ENCODE assay signal across 7 mouse cellular contexts in the genomic region with DNA sequence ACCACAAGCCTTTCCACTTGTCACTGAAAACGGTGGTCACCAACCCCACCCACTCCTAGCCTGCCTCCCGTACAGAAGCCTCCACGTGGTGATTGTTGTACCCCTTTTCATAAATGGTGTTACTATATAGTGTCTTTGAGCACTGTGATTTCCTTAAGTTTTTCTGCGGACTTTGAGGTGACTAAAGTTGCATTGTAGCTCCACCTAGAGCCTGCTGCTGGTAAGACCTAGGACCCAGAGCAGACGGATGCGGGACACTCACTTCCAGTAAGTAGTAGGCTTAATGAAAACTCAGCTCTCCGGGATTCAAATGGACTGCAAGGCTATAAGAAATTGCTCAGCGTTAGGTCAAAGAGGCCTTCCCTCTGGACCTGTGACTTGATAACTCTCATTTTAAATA.
A peak's percentile ranks its signal among the peaks of the same experiment; 100 is the strongest.
DNase-seq lines count a peak whose midpoint lies in the region; ATAC-seq and TF ChIP-seq lines count a peak whose summit lies in the region.

No protein-coding gene starts in this region.

- ATAC-seq in hindbrain, embryonic 16.5 days, result peak; percentile 93
- ATAC-seq in megakaryocyte, adult 5-6 weeks (ENCODE audit: poor library complexity, severe bottlenecking), result peak; percentile 96

- no peak overlapping the region for H3K27ac ChIP-seq in gastrocnemius, adult 2 months
- no peak overlapping the region for H3K27ac ChIP-seq in hindbrain, embryonic 16.5 days (ENCODE audit: low read depth, low read length)

- H3K36me3 ChIP-seq in hindbrain, embryonic 16.5 days (ENCODE audit: control insufficient read depth, insufficient read depth, low read length), result no peaks in the 10 kb centered on the region

- H3K9me3 ChIP-seq in hindbrain, embryonic 16.5 days (ENCODE audit: control insufficient read depth, low read length), result no peaks in the 10 kb centered on the region

- WGBS in hindbrain, embryonic 16.5 days, result 3% methylated on average over 8 of the region's 8 CpGs

- no peak overlapping the region for H3K9ac ChIP-seq in hindbrain, embryonic 16.5 days (ENCODE audit: low read depth, low read length)

- peaks cover 2% of the 10 kb centered on the region; the same call in 1 of the 2 replicates for H3K27me3 ChIP-seq in hindbrain, embryonic 16.5 days (replicated peaks; ENCODE audit: control insufficient read depth, insufficient read depth, low read length)

- H3K4me3 ChIP-seq in gastrocnemius, adult 2 months, result peak overlapping the region; percentile 11; the same call in 1 of the 2 replicates
- no peak overlapping the region for H3K4me3 ChIP-seq in hindbrain, embryonic 16.5 days (ENCODE audit: low read length)

- DNase-seq in WW6 (ENCODE audit: low read depth, low spot score), result peak; percentile 22
- DNase-seq in cerebellum, postnatal 36 days, result peak; percentile 51 to 66
- DNase-seq in gastrocnemius, adult 2 months, result peak; percentile 65
- DNase-seq in layer of hippocampus, postnatal 36 days, result peak; percentile 51 to 71
- peak; percentile 61 for DNase-seq in right cerebral cortex, postnatal 25 days

- TF ChIP-seq CTCF in gastrocnemius, adult 2 months (IDR thresholded peaks at IDR 0.05), result peak; percentile 92

- no peaks in the 10 kb centered on the region for H3K4me1 ChIP-seq in hindbrain, embryonic 16.5 days (ENCODE audit: control insufficient read depth, insufficient read depth, low read depth, low read length)

- peak overlapping the region; percentile 9; the same call in 1 of the 2 replicates for H3K4me2 ChIP-seq in hindbrain, embryonic 16.5 days (ENCODE audit: low read length)

- intact Hi-C loops in gastrocnemius, adult 2 months (cut with DNase I), result loop anchor here (2.0 to 5.0 kb wide), 4 partner anchors 58 to 391 kb away; partner anchors contain the start of gene Egln3
